Mouse (Mus musculus): Measurements from ENCODE around the gene Aqp11.
A peak's percentile ranks its signal among the peaks of the same experiment; 100 is the strongest.

Aqp11 gene

GRCm38 (mm10) chr7:97737638-97738456 is at the start of gene Aqp11:
Aqp11 (minus strand) TSS chr7:97738289.
- DNase-seq (ENCODE audit: low read depth, low spot score), result peak; percentile 89

GRCm38 (mm10) chr7:97783523-97783922 is 45.4 kb upstream of the Aqp11 start:
- DNase-seq (ENCODE audit: low read depth, low spot score), result no peak

- DNase-seq (ENCODE audit: low read depth, low spot score), result no peak
These were observed 43.4 kb upstream of the Aqp11 start for GRCm38 (mm10) chr7:97781496-97781895.

GRCm38 (mm10) chr7:97780815-97781214 is 42.7 kb upstream of the Aqp11 start:
- no peak for DNase-seq (ENCODE audit: low read depth, low spot score)

GRCm38 (mm10) chr7:97780222-97780621 is 42.1 kb upstream of the Aqp11 start:
- no peak for DNase-seq (ENCODE audit: low read depth, low spot score)

- no peak for DNase-seq (ENCODE audit: low read depth, low spot score)
These were observed 39.1 kb upstream of the Aqp11 start for GRCm38 (mm10) chr7:97777191-97777590.

GRCm38 (mm10) chr7:97775923-97776322 is 37.8 kb upstream of the Aqp11 start:
- DNase-seq (ENCODE audit: low read depth, low spot score), result no peak

- no peak for DNase-seq (ENCODE audit: low read depth, low spot score)
These were observed 37.3 kb upstream of the Aqp11 start for GRCm38 (mm10) chr7:97775380-97775779.

GRCm38 (mm10) chr7:97770841-97771620 is 32.9 kb upstream of the Aqp11 start:
- DNase-seq (ENCODE audit: low read depth, low spot score), result no peak

GRCm38 (mm10) chr7:97769020-97769419 is 30.9 kb upstream of the Aqp11 start:
- DNase-seq (ENCODE audit: low read depth, low spot score), result no peak

GRCm38 (mm10) chr7:97767841-97768240 is 29.8 kb upstream of the Aqp11 start:
- DNase-seq (ENCODE audit: low read depth, low spot score), result no peak

- no peak for DNase-seq (ENCODE audit: low read depth, low spot score)
These were observed 28.5 kb upstream of the Aqp11 start for GRCm38 (mm10) chr7:97766406-97767166.

GRCm38 (mm10) chr7:97765963-97766347 is 27.9 kb upstream of the Aqp11 start:
- DNase-seq (ENCODE audit: low read depth, low spot score), result no peak

GRCm38 (mm10) chr7:97765181-97765962 is 27.3 kb upstream of the Aqp11 start:
- DNase-seq (ENCODE audit: low read depth, low spot score), result no peak

- DNase-seq (ENCODE audit: low read depth, low spot score), result no peak
These were observed 26.5 kb upstream of the Aqp11 start for GRCm38 (mm10) chr7:97764591-97764990.

- peak; percentile 55 for DNase-seq (ENCODE audit: low read depth, low spot score)
These were observed 19.1 kb upstream of the Aqp11 start for GRCm38 (mm10) chr7:97756967-97757881.

- DNase-seq (ENCODE audit: low read depth, low spot score), result no peak
These were observed 11.4 kb upstream of the Aqp11 start for GRCm38 (mm10) chr7:97749207-97750190.

- DNase-seq (ENCODE audit: low read depth, low spot score), result no peak
These were observed 10.6 kb upstream of the Aqp11 start for GRCm38 (mm10) chr7:97748527-97749206.
